Mouse (Mus musculus) embryo, embryonic 10 days (tissue): Measurements from ENCODE around the gene Prima1.
A peak's percentile ranks its signal among the peaks of the same experiment; 100 is the strongest.

ENCODE experiments used
- DNase-seq: peaks from one replicate; pipeline ENCODE4 v3.0.0-alpha.2; 2015; ENCODE audit warnings: low spot score

Prima1 gene

GRCm38 (mm10) chr12:103242083-103242581 lies at the start of gene Prima1:
TSS of gene Prima1 (minus strand) at chr12:103242150.
- peak; percentile 87 for DNase-seq

GRCm38 (mm10) chr12:103287276-103287675 lies 45.3 kb upstream of the Prima1 start:
- DNase-seq = no peak

- no peak for DNase-seq
These were observed 41.5 kb upstream of the Prima1 start for GRCm38 (mm10) chr12:103283411-103283810.

GRCm38 (mm10) chr12:103282936-103283335 lies 41.0 kb upstream of the Prima1 start:
- DNase-seq = no peak

- no peak for DNase-seq
These were observed 40.0 kb upstream of the Prima1 start for GRCm38 (mm10) chr12:103281912-103282311.

GRCm38 (mm10) chr12:103281491-103281890 lies 39.5 kb upstream of the Prima1 start:
- no peak for DNase-seq

GRCm38 (mm10) chr12:103276422-103276821 lies 34.5 kb upstream of the Prima1 start:
- DNase-seq = no peak

GRCm38 (mm10) chr12:103273732-103274131 lies 31.8 kb upstream of the Prima1 start:
- DNase-seq = no peak

- no peak for DNase-seq
These were observed 31.1 kb upstream of the Prima1 start for GRCm38 (mm10) chr12:103273051-103273450.

- DNase-seq = no peak
These were observed 30.2 kb upstream of the Prima1 start for GRCm38 (mm10) chr12:103272176-103272575.

GRCm38 (mm10) chr12:103266605-103267004 lies 24.7 kb upstream of the Prima1 start:
- DNase-seq = no peak

GRCm38 (mm10) chr12:103262017-103262865 lies 20.3 kb upstream of the Prima1 start:
- no peak for DNase-seq

GRCm38 (mm10) chr12:103252901-103253434 lies 11.0 kb upstream of the Prima1 start:
- DNase-seq = no peak

- no peak for DNase-seq
These were observed 9.2 kb upstream of the Prima1 start for GRCm38 (mm10) chr12:103251151-103251550.

- DNase-seq = no peak
These were observed 8.4 kb upstream of the Prima1 start for GRCm38 (mm10) chr12:103250333-103250732.

- peak; percentile 25 for DNase-seq
These were observed 1.1 kb upstream of the Prima1 start for GRCm38 (mm10) chr12:103243041-103243440.

- peak; percentile 63 for DNase-seq
These were observed 658 bp upstream of the Prima1 start for GRCm38 (mm10) chr12:103242591-103243025.

GRCm38 (mm10) chr12:103241311-103242082 lies 453 bp downstream of the Prima1 start:
- peak; percentile 67 for DNase-seq

- DNase-seq = no peak
These were observed 3.0 kb downstream of the Prima1 start for GRCm38 (mm10) chr12:103238924-103239460.

- DNase-seq = no peak
These were observed 6.1 kb downstream of the Prima1 start for GRCm38 (mm10) chr12:103235856-103236255.

GRCm38 (mm10) chr12:103235251-103235650 lies 6.7 kb downstream of the Prima1 start:
- DNase-seq = no peak

GRCm38 (mm10) chr12:103229058-103229457 lies 12.9 kb downstream of the Prima1 start:
- no peak for DNase-seq
